Mouse (Mus musculus) embryo, embryonic 9.5 days (tissue): ENCODE data around the gene Plcb4.
"Not testable (repeated sequence)": the region's sequence is repeated elsewhere in the genome, so short reads cannot be mapped to it uniquely, and the experiment has no call there.

Experiments
- DNase-seq: peaks from one replicate; pipeline ENCODE4 v3.0.0-alpha.2; 2017; ENCODE audit errors: extremely low spot score

The Plcb4 gene

DNA sequence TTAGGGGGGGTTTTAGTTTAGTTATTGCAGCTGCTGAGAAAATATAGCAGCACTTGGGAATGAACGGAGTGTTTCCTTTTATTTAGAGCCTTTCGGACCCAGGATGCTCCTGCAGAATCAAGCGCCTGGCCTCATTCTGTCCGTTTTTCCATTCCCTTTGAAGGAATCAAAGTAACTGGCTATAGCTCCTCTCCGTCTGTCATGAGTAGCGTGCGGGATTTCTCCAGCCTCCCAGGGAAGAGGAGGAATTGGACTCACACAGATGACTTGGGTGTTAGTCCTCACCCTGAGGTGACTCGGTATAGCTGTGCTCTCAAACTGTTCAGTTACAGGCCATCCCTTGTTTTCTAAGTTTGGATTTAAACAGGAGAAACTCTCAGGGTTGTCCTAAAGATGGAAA is 14.8 kb downstream of the Plcb4 start:
- no peak for DNase-seq

DNA sequence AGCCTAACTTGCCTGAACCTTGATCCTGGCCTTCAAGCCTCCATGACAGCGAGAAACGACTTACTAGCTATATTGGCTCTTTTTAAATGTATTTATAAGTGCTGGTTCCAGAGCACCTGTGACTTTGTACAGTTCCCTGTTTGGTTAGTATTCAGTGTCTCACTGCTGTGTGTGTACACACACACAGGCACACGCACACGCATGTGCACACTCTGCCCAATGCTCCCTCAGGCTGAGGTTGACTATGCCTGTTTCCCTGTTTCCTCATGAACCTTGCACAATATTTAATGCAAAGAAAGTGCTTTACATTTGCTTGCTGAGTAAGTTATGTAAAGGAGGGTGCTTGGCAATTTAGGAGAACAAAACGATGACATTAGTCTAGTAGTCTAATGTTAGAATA is 16.5 kb downstream of the Plcb4 start:
- no peak for DNase-seq

DNA sequence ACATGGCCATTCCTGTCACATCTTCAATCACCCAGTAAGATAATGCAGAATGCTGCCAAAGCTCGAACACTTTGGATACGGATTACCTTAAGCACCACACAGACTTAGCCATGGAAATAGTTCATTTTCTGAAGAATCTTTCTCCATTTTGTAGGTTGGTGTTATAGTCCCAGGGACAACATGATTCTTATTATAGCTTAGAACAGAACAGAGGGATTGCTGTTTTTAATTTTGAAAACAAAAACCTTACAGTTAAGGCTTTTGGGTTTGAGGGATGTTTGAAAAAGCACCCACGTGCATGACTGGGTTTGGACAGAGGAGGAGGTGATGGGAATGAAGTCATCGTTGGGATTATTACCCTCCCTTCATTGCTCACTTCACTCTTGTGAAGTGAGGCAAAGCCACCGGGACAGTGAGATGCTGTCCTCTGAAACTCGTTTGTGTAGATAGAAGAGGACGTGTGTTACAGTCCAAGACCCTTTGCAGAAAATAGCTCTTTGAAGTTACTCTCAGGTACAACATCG is 18.2 kb downstream of the Plcb4 start:
- no peak for DNase-seq

DNA sequence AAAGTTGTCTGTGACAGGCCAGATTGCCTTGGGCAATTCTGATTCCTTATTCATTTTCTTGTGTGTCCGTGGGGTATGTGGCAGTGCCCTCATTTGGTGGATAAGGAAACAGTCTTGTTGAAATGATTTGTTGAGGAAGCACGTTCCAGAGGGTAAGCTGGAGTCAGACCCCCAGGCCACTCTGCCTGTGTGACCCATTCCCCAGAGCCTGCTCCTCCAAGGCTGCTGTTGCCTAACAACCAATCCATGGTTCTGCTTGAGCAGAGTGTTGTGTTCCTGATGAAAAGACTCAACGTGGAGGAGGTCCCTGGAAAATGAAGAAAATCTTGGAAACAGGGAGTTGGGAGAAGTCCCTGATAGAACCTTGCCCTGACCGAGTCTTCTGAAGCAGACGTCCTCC is 18.8 kb downstream of the Plcb4 start:
- DNase-seq: no peak

DNA sequence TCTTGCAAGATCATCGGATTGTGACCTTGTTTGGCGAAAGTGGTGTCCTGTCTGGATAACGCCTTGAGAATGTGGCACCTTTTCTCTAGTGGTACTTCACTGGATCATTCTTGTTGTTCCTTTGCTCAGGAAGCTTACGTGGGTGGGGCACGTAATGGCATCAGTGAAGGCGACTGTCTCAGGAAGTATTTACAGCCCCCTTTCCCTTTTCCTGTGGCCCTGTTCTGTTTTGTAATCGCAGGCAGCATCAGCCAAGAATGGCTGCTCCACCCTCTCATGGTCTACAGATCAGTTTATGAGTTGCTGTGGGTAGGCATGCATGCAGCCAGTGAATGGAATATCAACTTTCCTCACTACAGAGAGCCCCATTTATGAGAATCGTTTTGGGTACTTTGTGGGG is 21.2 kb downstream of the Plcb4 start:
- DNase-seq: no peak

DNA sequence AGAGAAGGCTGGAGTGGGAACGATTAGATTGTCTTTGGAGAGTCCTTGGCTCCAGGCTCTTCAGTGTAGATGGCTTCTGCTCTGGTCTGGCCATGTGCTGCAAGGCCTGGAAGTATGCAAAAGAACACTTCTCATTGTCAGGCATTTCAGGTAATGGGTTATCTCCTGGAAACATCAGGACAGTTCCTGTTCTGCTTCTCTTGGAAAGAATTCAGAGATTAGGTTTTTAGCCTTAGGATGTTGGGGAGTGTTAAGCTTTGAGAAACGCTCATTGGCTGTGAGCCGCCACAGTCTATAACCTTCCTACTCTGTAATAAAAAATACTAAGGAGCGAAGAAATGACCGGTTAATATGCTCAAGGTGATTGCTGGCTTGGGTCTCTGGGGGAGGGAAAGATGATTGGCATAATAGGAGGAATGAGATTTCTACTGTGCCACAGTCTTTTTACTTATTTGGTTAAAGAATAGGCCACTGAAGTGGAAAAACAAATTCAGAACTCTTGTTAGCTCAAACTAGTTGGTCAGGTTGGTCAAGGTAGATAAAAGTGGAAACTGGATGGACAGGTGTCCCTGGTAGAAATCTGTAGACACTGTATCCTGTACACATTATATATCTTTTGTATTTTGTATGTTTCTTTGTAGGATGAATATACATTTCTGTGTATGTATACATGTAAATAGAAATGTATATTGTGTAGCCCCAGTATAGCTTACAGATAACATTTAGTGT is 21.8 kb downstream of the Plcb4 start:
- DNase-seq: no peak

DNA sequence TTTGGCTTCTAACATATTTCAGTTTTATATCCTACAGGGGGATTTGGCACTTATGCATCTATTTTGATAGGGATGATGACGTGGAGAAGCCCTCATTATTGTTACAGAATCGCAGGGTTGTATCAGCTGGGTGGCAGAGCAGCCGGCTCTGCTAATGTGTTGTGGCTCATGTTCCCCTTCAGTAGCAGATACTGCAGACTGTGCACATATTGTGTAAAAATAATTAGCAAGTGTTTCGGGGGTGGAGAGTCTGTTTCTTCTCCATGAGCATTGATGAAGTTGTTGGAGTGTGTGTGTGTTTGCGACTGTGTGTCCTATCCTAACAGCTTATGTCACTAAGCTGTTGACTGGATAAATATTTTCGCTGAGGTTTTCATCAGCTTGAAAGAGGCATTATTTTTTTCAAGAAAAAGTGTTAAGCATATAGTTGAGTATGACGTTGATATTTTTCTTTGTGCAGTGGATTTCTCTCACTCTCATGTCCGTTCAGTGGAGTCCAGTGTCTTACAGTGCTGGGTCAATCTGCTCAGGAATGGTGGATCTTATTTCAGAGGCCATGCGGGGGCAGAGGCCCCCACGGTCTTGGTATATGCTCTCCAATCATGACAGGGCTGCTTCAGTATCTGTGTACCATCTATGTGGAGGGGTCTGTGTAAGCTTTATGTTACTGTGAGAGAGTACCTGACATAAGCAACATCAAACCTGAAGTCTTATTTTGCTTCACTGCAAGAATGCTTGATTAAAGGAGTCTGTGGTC is 25.1 kb downstream of the Plcb4 start:
- no peak for DNase-seq

DNA sequence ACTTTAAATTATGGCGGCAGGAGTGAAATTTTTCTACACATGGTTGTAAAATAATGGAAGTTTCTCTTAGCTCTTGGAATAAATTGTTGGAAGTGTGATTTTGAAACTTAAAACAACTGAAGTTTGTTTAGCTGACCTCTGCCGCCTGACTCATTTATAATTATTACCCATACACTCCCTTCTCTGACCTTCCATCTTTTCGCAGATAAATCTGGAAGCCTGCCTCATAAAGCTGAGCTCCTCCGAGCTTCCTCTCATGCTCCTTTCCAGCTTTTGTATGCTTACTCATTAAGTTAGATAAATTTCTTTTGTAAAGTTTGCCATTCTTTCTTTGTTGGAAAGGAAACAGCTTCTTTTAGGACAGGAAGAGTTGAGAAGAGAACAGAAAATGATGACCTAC is 27.9 kb downstream of the Plcb4 start:
- DNase-seq: no peak

DNA sequence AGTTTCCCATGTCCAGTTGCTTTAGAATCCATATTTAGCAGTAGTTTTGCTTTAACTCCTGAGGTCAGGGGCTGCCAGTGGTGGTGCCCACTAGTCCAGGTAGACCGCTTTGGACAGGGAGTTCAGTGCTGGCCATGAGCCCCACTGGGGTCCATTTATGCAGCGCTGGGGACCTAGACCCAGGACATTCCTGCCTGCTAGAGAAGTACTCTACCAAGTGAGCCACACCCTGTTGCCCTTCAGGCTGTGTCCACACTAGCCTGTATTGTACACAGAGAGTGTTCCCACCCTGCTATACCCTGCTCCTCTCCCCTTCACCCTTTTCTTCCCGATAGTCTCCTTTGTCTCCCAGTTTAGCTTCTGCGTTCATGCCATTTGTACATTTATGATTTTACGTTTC is 28.8 kb downstream of the Plcb4 start:
- DNase-seq: no peak

DNA sequence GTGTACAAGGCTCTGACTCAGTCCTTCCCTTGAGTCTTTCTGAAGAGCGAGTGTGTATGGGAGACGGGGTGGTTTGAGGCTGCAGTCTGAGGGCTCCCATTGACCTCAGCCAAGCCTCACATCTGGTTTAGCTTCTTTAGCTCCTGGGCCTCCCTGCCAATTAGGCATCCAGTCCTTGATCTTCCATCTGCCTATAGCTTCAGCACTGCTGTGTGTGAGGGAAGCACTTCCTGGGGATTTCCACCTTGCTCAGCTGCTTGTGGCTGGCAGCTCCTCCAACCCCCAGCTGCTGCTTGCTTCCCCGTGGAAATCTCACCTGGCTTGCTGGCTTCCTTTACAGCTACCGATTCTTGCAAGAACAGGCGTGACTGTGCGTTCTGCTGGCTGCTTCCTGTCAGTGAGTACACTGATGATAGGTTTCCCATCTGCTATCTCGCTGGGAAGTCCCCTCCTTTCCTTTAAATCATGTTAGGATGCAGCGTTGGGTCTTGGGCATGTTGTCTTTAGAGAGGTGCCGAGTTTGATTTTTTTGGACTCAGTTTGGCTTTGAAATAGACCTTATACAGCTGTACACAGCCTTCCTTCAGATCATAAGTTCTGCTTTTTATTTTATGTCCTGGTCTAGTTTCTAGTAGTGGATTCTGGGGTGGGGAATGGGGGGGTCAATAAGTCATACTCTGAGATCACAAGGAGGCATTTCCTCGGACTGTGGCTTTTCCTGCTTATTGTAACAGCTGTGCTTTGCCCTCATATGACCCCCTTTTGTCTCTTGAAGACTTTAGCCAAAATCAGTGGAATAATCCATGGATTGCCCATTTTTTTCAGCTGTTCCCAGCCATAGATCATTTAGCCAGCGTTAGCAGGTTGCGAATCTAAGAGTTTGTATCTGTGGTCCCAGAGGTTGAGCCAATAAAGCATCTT is 34.0 kb downstream of the Plcb4 start:
- peak; percentile 36 for DNase-seq

DNA sequence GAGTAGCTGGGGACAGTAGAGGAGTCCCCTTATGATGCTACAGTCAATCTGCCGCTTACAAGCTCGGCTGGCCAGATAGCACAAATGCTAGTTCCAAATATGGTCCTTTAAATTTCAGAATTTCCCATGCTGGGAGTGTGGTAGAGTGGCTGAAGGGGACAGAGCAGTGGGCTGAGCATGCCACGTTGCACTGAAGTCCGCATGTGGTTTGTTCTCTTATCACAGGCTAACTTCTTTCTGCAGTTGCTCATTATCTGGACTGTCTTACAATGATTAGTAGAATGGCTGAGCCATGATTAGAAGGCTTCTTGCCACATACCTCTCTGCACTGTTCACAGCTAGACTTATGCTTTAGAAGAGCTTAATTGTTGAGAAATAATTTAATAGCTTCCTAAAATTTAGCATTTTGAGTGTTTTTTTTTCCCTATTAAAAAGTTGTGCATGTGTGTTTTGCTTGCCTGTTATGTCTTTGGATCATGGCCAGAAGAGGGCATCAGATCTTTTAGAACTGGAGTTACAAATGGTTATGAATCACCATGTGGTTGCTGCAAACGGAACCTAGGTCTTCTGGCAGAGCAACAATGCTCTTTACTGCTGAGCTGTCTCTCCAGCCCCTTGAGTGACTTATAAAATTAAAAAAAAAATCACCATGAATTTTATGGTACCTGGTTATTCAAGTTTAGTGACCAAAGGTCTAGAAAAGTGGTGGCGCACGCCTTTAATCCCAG is 42.0 kb downstream of the Plcb4 start:
- no peak for DNase-seq

DNA sequence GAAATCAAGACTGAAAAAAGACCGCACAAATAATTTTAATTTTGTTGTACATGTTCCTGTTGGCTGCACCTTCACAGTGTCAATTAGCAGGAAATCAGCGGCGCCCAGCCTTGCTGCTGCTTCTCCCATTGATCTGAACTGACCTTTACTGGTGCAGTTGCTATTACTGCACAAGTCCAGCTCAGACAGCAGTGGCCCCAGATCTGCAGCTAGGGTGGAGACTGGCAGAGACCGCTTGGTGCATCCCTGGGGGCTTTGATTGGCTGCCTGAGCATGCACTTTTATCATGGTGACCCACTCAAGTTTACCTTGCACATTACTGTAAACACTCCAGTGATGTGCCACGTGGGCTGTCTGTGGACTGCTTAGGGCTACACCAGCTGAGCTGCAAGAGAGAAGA is 45.9 kb downstream of the Plcb4 start:
- DNase-seq: no peak

DNA sequence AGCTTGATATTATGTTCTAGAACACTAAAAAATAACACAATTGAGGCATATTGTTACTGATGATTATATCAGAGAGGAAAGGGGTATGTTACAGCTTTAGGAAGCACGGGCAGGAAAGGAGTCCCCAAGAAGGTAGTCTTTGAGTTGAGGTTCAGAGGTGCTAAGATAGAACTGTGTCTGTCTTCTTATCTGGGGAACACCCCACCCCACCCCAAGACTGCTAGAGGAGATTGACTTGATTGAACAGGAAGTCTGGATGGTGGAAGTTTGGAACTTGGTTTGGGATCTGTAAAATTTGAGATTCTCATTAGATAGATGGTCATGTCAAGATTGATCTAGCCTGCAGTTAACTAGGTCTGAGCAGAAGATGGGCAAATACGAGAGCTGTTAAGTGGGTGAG is 48.5 kb downstream of the Plcb4 start:
- DNase-seq: no peak

DNA sequence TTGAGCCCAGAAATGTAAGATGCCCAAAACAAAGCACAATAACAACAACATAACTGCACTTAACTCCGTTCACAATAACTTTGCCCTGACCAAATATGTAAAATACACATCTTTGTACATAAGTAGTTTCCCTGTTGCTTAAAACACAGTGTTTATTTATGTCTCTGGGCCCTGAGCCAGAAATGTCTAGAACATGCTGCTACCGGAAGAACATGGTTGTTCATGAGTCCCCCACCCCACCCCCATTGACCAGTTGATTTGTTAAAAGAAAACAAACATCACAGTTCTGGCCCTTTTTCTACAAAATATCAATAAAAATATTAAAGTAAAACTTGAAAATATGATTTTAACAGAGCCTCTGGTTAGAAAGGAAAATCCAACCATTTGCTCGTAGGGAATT is 49.6 kb downstream of the Plcb4 start:
- DNase-seq: no peak

DNA sequence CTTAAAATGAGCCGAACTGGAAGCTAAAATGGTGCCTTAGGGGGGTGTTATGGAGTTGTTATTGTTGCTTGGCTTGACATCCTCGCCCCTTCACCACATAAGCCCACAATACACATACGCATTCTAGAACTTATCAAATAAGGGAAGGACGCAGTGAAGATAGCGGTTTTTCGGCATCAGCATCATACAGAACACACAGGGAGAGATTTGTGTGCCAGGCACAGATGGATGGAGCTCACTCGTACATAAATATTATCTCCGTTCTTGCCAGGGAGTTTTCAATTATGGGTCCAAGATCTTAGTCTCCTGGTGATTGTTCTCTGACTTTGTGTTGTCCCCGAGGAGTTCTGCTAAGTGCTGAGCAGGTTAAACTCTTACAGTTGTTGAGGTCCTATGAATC is 50.0 kb downstream of the Plcb4 start:
- DNase-seq: no peak

DNA sequence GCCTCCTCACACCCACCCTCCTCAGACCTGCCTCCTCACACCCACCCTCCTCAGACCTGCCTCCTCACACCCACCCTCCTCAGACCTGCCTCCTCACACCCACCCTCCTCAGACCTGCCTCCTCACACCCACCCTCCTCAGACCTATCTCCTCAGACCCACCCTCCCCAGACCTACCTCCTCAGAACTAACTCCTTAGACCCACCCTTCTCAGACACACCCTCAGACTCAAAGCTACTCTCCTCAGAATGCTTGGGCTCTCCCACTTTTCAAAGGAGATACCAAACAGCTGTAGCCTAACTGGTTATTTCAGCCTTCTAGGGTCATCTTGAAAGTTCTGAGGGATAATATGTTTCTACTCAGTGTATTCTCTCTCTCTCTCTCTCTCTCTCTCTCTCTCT is 50.9 kb downstream of the Plcb4 start:
- DNase-seq: not testable (repeated sequence)

DNA sequence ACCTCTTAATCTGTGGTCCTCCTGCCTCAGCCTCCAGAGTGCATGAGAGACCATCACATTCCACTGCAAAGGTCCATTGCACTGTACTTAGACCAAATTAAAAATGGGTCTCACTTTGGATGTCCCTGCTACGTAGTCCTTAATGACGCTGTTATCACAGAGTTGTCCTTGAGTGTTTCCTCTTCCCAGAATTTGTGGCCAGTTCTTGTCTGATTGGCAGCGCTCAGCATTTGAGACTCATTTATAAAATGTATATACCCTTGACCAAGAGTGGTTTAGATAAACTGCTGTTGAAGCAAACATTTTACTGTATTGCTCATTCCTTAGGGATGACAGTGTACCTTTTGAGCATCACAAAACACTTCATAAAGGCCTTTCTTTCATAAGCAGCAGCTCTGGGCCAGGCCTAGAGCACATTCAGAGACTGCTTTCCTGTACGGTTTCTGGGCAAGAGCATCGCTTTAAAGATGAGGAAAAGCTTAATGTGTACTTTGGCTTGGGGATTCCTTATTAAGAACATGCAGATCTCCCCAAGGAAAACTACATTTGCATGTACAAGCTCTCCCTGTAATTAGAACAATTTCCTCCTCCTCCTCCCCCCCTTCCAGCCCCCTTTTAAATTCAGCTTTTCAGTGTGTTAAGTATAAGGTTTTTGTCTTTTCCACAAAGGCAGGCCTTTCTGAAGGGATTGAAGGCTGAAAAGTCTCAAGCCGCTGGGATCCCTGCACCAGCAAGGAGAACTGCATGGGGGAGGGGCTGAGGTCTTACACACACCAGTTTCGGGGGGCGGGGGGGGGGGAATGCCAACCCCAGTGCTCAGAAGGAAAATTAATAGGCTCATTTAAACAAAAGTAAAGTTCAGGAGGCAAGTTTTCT is 52.5 kb downstream of the Plcb4 start:
- peak; percentile 42 for DNase-seq

DNA sequence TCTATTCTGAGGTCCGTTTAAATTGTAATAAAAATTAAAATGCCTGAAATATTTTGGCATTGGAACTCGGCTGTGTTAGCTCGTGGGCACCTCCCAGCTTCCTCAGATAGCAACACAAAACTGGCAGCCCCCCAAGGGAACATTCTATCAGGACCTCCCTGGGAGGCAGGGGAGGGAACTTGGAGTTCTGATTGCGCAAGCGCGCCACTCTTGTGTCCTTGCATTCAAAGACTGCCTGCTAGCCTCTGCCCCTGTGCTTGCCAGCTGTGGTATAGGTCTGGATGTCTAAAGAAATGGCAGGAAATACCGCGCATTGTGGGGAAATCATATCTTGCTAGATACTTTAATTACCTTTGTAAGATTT is 53.1 kb downstream of the Plcb4 start:
- peak; percentile 54 for DNase-seq

DNA sequence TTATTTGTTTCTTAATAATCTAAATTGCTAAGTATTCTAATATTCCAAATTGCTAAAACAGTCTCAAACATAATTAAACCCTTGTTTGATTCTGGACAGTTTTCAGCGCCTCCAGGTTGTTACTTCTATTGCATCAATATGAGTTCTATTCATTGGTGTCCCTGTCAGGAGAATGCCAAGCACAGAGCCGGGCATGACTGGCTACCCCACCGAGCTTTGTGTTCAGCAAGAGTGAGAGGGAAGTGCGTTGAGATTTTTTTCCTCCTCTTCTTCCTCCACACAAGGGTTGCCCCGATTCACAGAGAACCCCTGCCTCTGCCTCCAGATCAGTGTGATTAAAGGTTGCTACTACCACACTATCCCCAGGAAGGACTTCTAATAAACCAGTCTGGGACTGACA is 53.5 kb downstream of the Plcb4 start:
- no peak for DNase-seq

DNA sequence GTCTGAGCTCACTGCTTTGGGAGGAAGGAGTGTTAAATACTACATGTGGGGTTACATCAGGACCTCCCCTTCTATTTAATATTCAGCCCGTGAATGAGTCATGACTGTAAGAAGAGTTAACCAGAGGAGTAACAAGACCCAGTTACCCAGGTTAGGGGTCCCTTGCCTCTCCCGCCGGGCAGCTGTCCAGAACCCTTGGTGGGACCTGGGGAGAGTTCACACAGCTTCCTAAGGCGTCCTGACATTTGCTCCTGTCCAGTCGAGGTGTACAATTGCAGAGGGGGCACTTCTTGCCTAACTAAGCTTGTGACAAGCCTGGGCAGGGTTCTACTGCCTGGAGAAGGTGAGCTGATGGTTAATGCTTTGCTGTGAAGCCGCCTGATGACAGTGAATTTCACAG is 54.1 kb downstream of the Plcb4 start:
- no peak for DNase-seq

DNA sequence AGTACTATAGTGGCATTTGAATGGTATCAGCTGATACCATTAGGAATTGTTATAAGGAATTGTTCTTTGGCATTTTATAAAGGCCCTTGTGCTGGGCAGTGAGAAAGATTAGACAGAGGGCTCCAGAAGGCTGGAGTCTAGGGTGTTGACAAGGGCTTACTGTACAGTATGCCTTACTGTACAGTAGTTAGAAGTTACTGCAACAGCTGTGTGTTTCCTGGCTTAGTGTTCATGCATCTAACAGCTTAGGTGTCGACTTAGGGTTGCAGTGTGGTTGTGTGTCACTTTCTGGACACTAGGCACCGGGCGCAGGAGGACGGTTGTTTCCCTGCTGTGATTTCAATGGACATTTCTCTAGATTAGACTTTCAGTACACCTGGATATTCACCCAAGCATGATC is 57.4 kb downstream of the Plcb4 start:
- no peak for DNase-seq
